Mouse (Mus musculus) kidney, adult 9 months (tissue): ENCODE data around the gene Gprasp1.
"Not testable (repeated sequence)": the region's sequence is repeated elsewhere in the genome, so short reads cannot be mapped to it uniquely, and the experiment has no call there.

Experiments used
- DNase-seq: peaks from one replicate; pipeline ENCODE4 v3.0.0; 2022

The Gprasp1 gene

GRCm38 (mm10) chrX:135742304-135743055, at the start of gene Gprasp1, which contains the start of gene Armcx5:
Gene Gprasp1 (plus strand): TSS chrX:135742733.
Gene Armcx5 (plus strand): TSS chrX:135742733.
- peak; percentile 92 for DNase-seq

GRCm38 (mm10) chrX:135693633-135694032, 48.9 kb upstream of the Gprasp1 start, which contains the start of gene Tcp11x2:
Gene Tcp11x2 (minus strand): TSS chrX:135693790.
- no peak for DNase-seq

- no peak for DNase-seq
Measured at GRCm38 (mm10) chrX:135703111-135703510, 39.4 kb upstream of the Gprasp1 start.

GRCm38 (mm10) chrX:135704349-135704748, 38.2 kb upstream of the Gprasp1 start:
- DNase-seq = no peak

GRCm38 (mm10) chrX:135712845-135713244, 29.7 kb upstream of the Gprasp1 start:
- DNase-seq = no peak

GRCm38 (mm10) chrX:135725161-135725560, 17.4 kb upstream of the Gprasp1 start, which contains the start of gene Tmsb15a:
Gene Tmsb15a (minus strand): TSS chrX:135725261.
- no peak for DNase-seq

- peak; percentile 26 for DNase-seq
Measured at GRCm38 (mm10) chrX:135738730-135739520, 3.6 kb upstream of the Gprasp1 start.

- DNase-seq = no peak
Measured at GRCm38 (mm10) chrX:135743056-135743355, 473 bp downstream of the Gprasp1 start.

GRCm38 (mm10) chrX:135745376-135745775, 2.8 kb downstream of the Gprasp1 start:
- DNase-seq = not testable (repeated sequence)

- DNase-seq = peak; percentile 70
Measured at GRCm38 (mm10) chrX:135752832-135753231, 10.3 kb downstream of the Gprasp1 start.

- peak; percentile 3 for DNase-seq
Measured at GRCm38 (mm10) chrX:135761707-135762106, 19.2 kb downstream of the Gprasp1 start.

- no peak for DNase-seq
Measured at GRCm38 (mm10) chrX:135768043-135768548, 25.6 kb downstream of the Gprasp1 start.

GRCm38 (mm10) chrX:135768565-135768964, 26.0 kb downstream of the Gprasp1 start:
- no peak for DNase-seq

- DNase-seq = no peak
Measured at GRCm38 (mm10) chrX:135791536-135791935, 49.0 kb downstream of the Gprasp1 start.

- DNase-seq = no peak
Measured at GRCm38 (mm10) chrX:135792326-135792725, 49.8 kb downstream of the Gprasp1 start.

- DNase-seq = peak; percentile 16
Measured at GRCm38 (mm10) chrX:135795591-135796304, 53.2 kb downstream of the Gprasp1 start.

GRCm38 (mm10) chrX:135796305-135797211, 54.0 kb downstream of the Gprasp1 start:
- peak; percentile 2 for DNase-seq

- DNase-seq = peak; percentile 49
Measured at GRCm38 (mm10) chrX:135797212-135797644, 54.7 kb downstream of the Gprasp1 start, which contains the start of gene Bhlhb9. Gene Bhlhb9 (plus strand): TSS chrX:135797594.

GRCm38 (mm10) chrX:135804149-135804548, 61.6 kb downstream of the Gprasp1 start:
- no peak for DNase-seq

- peak; percentile 44 for DNase-seq
Measured at GRCm38 (mm10) chrX:135805780-135806179, 63.2 kb downstream of the Gprasp1 start.

GRCm38 (mm10) chrX:135835896-135836295, 93.4 kb downstream of the Gprasp1 start:
- DNase-seq = not testable (repeated sequence)

- DNase-seq = no peak
Measured at GRCm38 (mm10) chrX:135837896-135838295, 95.4 kb downstream of the Gprasp1 start.
